Mouse (Mus musculus) heart, embryonic 14.5 days (tissue): Measurements from ENCODE around the gene Pnpla7. TPM values are rescaled to one million over a fixed set of nuclear protein-coding genes. Genes with fewer than 3 reads are reported as not detected.
A peak's percentile ranks its signal among the peaks of the same experiment; 100 is the strongest.

Experiments used
- ATAC-seq: fragments of 200-750 bp; cut with Nextera tagmentation; 2 replicates; pipeline ENCODE4 v1.8.0; 2017; ENCODE audit warnings: low read depth, moderate TSS enrichment; ENCODE audit not compliant: insufficient number of reproducible peaks, insufficient read depth, low FRiP score
- H3K27ac ChIP-seq, 2 experiments: fragments of 200-500 bp in 1 of 2; fragments of 300-500 bp in 1 of 2; sonication (generic) in 1 of 2; replicated peaks in 1 of 2; 2 replicates each; pipeline ENCODE4 v1.5.1; 2012 to 2014; ENCODE audit warnings: low read depth in 2 of 2, low read length in 2 of 2, control low read depth in 1 of 2, mild to moderate bottlenecking in 1 of 2, mixed read lengths in 1 of 2; ENCODE audit not compliant: control insufficient read depth in 1 of 2, insufficient read depth in 1 of 2
- H3K27me3 ChIP-seq: fragments of 300-500 bp; sonication (generic); 2 replicates; pipeline ENCODE4 v1.6.1; 2014; ENCODE audit warnings: mild to moderate bottlenecking, low read length, control low read depth; ENCODE audit not compliant: control insufficient read depth, insufficient read depth
- H3K36me3 ChIP-seq: fragments of 300-500 bp; sonication (generic); 2 replicates; pipeline ENCODE4 v1.6.1; 2014; ENCODE audit warnings: mild to moderate bottlenecking, control low read depth, low read length, mixed read lengths; ENCODE audit not compliant: control insufficient read depth, insufficient read depth
- H3K4me1 ChIP-seq, 2 experiments: fragments of 200-500 bp in 1 of 2; fragments of 300-500 bp in 1 of 2; sonication (generic) in 1 of 2; 2 replicates each; pipeline ENCODE4 v1.6.1; 2012 to 2014; ENCODE audit warnings: low read length in 2 of 2, control low read depth in 1 of 2, mixed read lengths in 1 of 2; ENCODE audit not compliant: control insufficient read depth in 2 of 2, insufficient read depth in 2 of 2
- H3K4me2 ChIP-seq: fragments of 300-500 bp; sonication (generic); 2 replicates; pipeline ENCODE4 v1.6.1; 2014; ENCODE audit warnings: mild to moderate bottlenecking, low read length
- H3K4me3 ChIP-seq, 2 experiments: fragments of 200-500 bp in 1 of 2; fragments of 300-500 bp in 1 of 2; sonication (generic) in 1 of 2; 2 replicates each; pipeline ENCODE4 v1.5.1; 2012 to 2014; ENCODE audit warnings: low read length in 2 of 2, mild to moderate bottlenecking in 2 of 2, control low read depth in 1 of 2, low read depth in 1 of 2, moderate library complexity in 1 of 2; ENCODE audit not compliant: control insufficient read depth in 1 of 2, insufficient read depth in 1 of 2
- H3K9ac ChIP-seq: fragments of 300-500 bp; sonication (generic); 2 replicates; pipeline ENCODE4 v1.6.1; 2014; ENCODE audit warnings: mild to moderate bottlenecking, low read length
- H3K9me3 ChIP-seq: fragments of 300-500 bp; sonication (generic); 2 replicates; pipeline ENCODE4 v1.6.1; 2016; ENCODE audit warnings: low read length, control low read depth; ENCODE audit not compliant: control insufficient read depth
- WGBS: fragments of 180-500 bp; shearing (Covaris S2); extraction: QIAGEN DNeasy Blood & Tissue Kit; methylation state at CpG from one replicate; pipeline ENCODE4 v1.1.7; 2014; 5-methylcytosine and 5-hydroxymethylcytosine counted together
- microRNA-seq: library from miRNA; unstranded; fragments of <30 nt; microRNA quantifications from one replicate; pipeline ENCODE4, GENCODE M21; 2016
- polyA plus RNA-seq: library from polyadenylated mRNA; unstranded; fragments of >200 nt; fragmentation: Nextera tagmentation; extraction: Ambion mirVana; gene quantifications from 2 replicates; pipeline ENCODE4 v1.2.1, GENCODE M21; 2014

Pnpla7 gene
- polyA plus RNA-seq, 1 experiment from 2014 or later = 15.1 TPM

- H3K9ac ChIP-seq = no peak within 1 kb of the TSS
- no peaks in the 10 kb centered on the region for H3K36me3 ChIP-seq
- ATAC-seq = no peak
- WGBS = 42% methylated on average over 28 of the region's 28 CpGs
- H3K27me3 ChIP-seq = peaks cover 21% of the 10 kb centered on the region
- peak within 1 kb of the TSS in 1 of 2 experiments; percentile 11; a peak in 2 of 4 replicates for H3K4me3 ChIP-seq
- no peak within 1 kb of the TSS for H3K27ac ChIP-seq
- no peaks in the 10 kb centered on the region for H3K9me3 ChIP-seq
- H3K4me2 ChIP-seq = peak within 1 kb of the TSS; percentile 17
- peaks cover 0 to 2% of the 10 kb centered on the region in 2 experiments; a peak in 1 of 4 replicates for H3K4me1 ChIP-seq
Observed at GRCm38 (mm10) chr2:25095109-25095850, 119.4 kb downstream of the Pnpla7 start, which contains the start of gene Noxa1. Gene Noxa1, minus strand, starts transcription at chr2:25095149.

GRCm38 (mm10) chr2:25098005-25098615 lies 122.3 kb downstream of the Pnpla7 start:
- no peak for ATAC-seq
- no peak overlapping the region for H3K4me3 ChIP-seq
- H3K27me3 ChIP-seq = peaks cover 16% of the 10 kb centered on the region
- H3K9me3 ChIP-seq = no peaks in the 10 kb centered on the region
- H3K9ac ChIP-seq = no peak overlapping the region
- peaks cover 0 to 2% of the 10 kb centered on the region in 2 experiments; a peak in 1 of 4 replicates for H3K4me1 ChIP-seq
- WGBS = 58% methylated on average over 3 of the region's 3 CpGs
- no peak overlapping the region for H3K27ac ChIP-seq
- no peak overlapping the region for H3K4me2 ChIP-seq
- no peaks in the 10 kb centered on the region for H3K36me3 ChIP-seq

- WGBS = 57% methylated on average over 5 of the region's 5 CpGs
- 0 out of 2 replicates have a peak, but pooled peaks have one; percentile 48 for ATAC-seq
- Histone ChIP-seq H3K9ac (no peak overlapping the region), H3K4me3 (no peak overlapping the region), H3K9me3 (no peaks in the 10 kb centered on the region), H3K27ac (no peak overlapping the region), H3K4me1 (peaks cover 0 to 2% of the 10 kb centered on the region in 2 experiments; a peak in 1 of 4 replicates), H3K27me3 (peaks cover 8% of the 10 kb centered on the region), H3K4me2 (no peak overlapping the region), H3K36me3 (no peaks in the 10 kb centered on the region)
Observed at GRCm38 (mm10) chr2:25098956-25099355, 123.1 kb downstream of the Pnpla7 start.

- Histone ChIP-seq H3K4me3 (no peak overlapping the region), H3K4me1 (peaks cover 0 to under 1% of the 10 kb centered on the region in 2 experiments; a peak in 1 of 4 replicates), H3K4me2 (no peak overlapping the region), H3K9me3 (no peaks in the 10 kb centered on the region), H3K36me3 (no peaks in the 10 kb centered on the region), H3K9ac (no peak overlapping the region), H3K27me3 (peaks cover under 1% of the 10 kb centered on the region; the same call in 1 of the 2 replicates), H3K27ac (no peak overlapping the region)
- ATAC-seq = no peak
- 65% methylated on average over 3 of the region's 3 CpGs for WGBS
Observed at GRCm38 (mm10) chr2:25099703-25100102, 123.9 kb downstream of the Pnpla7 start.

Small RNAs within 50 kb of the gene (microRNA-seq; reads per million reads assigned to microRNA genes)
- not detected for gene Gm22875
- gene Gm24328 = not detected
- gene Mir7664 = not detected

Other genes with a start within 250 kb of the Pnpla7 start
- gene Cacna1b, start 212.9 kb upstream of the Pnpla7 start, polyA plus RNA-seq = 0.15 and 0.28 TPM in 2 replicates
- gene Ehmt1, start 56.4 kb upstream of the Pnpla7 start, polyA plus RNA-seq = 49.7 and 53.4 TPM in 2 replicates
- gene Arrdc1, start 40.8 kb upstream of the Pnpla7 start, polyA plus RNA-seq = 11.9 and 13.8 TPM in 2 replicates
- 10.6 and 11.0 TPM in 2 replicates for gene Zmynd19, start 26.2 kb upstream of the Pnpla7 start, polyA plus RNA-seq
- 15.9 and 19.3 TPM in 2 replicates for gene Dph7, start 13.6 kb upstream of the Pnpla7 start, polyA plus RNA-seq
- gene Mrpl41, start 935 bp upstream of the Pnpla7 start, polyA plus RNA-seq = 137 and 139 TPM in 2 replicates
- 43.2 and 48.1 TPM in 2 replicates for gene Nsmf, start 78.3 kb downstream of the Pnpla7 start, polyA plus RNA-seq
- not detected in 2 replicates for gene Entpd8, start 104.3 kb downstream of the Pnpla7 start, polyA plus RNA-seq
- gene Noxa1, start 119.1 kb downstream of the Pnpla7 start, polyA plus RNA-seq = not detected in 2 replicates
- 11.9 and 13.9 TPM in 2 replicates for gene Nrarp, start 204.7 kb downstream of the Pnpla7 start, polyA plus RNA-seq
- gene Tor4a, start 220.9 kb downstream of the Pnpla7 start, polyA plus RNA-seq = 6.5 and 8.0 TPM in 2 replicates
- gene Nelfb, start 235.5 kb downstream of the Pnpla7 start, polyA plus RNA-seq = 58.4 and 65.9 TPM in 2 replicates
- gene Stpg3, start 238.6 kb downstream of the Pnpla7 start, polyA plus RNA-seq = not detected in 2 replicates
- gene Fam166a, start 242.7 kb downstream of the Pnpla7 start, polyA plus RNA-seq = 0.93 TPM in 1 of 2 replicates, not detected in the other
- 342 and 395 TPM in 2 replicates for gene Tubb4b, start 248.7 kb downstream of the Pnpla7 start, polyA plus RNA-seq